Mouse (Mus musculus) layer of hippocampus, adult 8-10 months (tissue): ENCODE results near the gene Maff. TPM values are rescaled to one million over a fixed set of nuclear protein-coding genes. Genes with fewer than 3 reads are reported as not detected.

Experiments
- DNase-seq, 2 experiments: peaks; one replicate each; pipeline ENCODE4 v3.0.0; 2022; ENCODE audit warnings: low spot score in 2 of 2
- total RNA-seq, 4 experiments: library from RNA; stranded (reverse); gene quantifications; 2 replicates each; pipeline ENCODE4 v1.2.4; 2022

Maff gene
- total RNA-seq, 4 experiments from 2014 or later, result 1.2 to 3.7 (median 2.3) TPM

- no peak for DNase-seq
These were observed 16.4 kb upstream of the Maff start for GRCm38 (mm10) chr15:79329979-79330363.

DNA sequence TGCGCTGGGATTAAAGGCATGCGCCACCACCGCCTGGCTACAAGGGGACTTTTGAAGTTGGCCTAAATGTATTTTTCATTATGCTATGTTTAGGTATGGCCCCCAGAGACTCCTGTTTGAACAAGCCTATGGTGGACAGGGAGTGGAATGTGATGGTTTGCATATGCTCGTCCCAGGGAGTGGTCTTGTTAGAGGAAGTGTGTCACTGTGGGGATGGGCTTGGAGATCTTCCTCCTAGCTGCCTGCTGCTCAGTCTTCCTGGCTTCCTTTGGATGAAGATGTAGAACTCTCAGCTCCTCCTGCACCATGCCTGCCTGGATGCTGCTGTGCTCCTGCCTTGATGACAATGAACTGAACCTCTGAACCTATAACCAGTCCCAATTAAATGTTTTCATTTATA, 15.9 kb upstream of the Maff start:
- no peak for DNase-seq

DNA sequence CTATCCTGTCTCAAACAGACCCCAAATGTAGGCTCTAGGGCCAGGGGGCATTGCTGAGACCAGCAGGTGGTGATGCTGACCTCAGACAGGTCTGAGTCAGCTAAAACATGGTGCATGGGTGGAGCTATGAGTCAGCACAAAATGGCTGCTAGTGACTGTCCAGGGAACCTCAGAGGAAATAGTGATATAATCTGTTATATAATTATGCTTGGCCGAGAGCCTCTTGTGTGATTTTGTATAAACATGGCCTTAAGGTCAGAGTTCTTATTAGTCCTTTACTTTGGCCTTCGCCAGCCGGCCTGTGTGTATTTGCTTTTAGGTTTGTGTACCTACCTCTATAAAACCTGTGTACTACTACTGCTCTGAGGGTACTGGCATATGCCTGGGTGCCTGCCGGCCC, 13.0 kb upstream of the Maff start:
- DNase-seq, result no peak

GRCm38 (mm10) chr15:79335061-79335655, 11.3 kb upstream of the Maff start:
- DNase-seq, result no peak

DNA sequence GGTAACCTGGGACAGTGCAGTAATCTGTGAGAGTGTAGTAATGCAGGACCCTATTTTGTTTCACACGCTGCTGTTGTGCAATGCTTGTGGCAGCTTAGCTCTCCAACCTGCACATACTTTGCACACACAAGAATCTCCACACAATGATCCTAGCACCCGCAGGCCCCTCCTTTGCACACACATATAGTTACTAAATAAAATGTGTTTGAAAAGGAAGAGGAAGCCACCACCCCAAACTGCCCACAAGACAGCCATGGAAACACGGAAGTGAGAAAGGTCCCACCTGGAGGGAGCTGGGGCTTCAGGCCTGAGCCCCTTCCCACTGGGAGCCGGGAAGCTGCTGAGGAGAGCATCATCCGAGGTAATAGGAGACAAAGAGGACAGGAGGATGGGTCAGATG, 7.4 kb upstream of the Maff start:
- DNase-seq, result no peak

DNA sequence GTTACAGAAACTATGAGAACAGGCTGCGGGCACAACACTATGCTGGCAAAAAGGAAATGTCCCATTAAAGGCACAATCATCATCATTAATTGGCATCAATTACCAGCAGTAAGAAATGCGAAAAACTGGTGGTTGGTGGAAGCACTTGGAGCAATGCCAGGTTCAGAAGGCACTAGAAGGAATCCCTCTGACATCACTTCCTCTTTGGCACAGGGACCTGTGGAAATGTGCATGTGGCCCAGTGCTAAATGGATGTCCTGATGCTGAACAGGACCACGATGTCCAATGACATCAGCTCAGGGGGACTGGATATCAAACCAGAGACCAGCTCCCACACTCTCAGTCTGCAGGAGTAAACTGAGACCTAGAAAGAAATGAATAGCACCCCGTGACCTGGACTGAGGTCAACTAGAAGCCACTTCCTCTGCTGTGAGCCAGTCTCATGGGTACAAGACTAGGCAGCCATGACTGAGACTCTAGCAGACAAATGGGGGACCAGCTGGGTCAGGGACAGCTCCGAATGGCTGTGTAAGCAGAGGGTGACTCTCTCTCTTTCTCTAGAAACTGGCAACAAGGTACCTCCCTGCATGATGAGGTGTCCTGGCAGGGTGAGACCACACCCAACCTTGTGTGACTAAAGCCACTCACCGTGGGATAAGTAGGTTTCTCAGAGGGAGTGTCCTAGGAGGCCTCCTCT, 3.6 kb upstream of the Maff start:
- DNase-seq, result no peak

DNA sequence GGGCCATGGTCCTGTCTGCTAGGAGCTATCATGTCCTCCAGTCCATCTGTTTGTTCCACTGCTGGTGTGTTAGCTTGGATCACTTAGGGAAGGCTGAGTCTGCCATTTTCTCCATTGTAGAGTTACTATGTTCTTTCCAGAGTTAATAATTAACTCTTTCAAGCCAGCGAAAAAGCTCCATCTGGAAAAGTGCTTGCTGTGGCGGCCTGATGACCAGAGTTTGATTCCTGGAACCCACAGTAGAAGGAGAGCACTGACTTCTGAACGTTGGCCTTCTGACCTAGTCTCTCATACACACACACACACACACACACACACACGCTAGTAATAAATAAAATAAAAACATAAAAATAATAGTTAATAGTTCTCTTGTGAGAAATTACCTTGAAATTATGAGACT, 1.8 kb upstream of the Maff start:
- no peak for DNase-seq

GRCm38 (mm10) chr15:79347165-79347844, 884 bp downstream of the Maff start:
- DNase-seq, result peak; percentile 77

GRCm38 (mm10) chr15:79347845-79348506, 1.6 kb downstream of the Maff start:
- no peak for DNase-seq

GRCm38 (mm10) chr15:79348651-79349050, 2.2 kb downstream of the Maff start:
- DNase-seq, result no peak

DNA sequence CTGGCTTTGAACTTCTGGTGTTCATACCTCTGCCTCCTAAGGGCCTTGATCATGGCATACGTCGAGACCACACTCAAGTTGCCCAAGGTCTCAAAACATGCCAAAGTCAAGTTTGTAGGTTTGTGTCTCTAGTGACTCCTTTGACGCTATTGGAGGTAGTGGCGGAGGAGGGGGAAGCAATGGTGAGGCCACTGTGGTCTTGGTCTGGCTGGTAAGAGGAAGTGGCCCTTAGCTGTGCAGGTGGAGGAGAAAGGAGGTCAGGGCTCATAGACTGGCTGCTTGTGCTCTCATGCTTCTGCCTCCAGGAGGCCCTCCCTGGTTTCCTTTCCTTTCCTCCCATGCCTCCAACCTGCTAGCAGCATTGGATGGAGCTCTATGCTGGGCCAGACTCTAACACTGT, 4.4 kb downstream of the Maff start:
- no peak for DNase-seq

DNA sequence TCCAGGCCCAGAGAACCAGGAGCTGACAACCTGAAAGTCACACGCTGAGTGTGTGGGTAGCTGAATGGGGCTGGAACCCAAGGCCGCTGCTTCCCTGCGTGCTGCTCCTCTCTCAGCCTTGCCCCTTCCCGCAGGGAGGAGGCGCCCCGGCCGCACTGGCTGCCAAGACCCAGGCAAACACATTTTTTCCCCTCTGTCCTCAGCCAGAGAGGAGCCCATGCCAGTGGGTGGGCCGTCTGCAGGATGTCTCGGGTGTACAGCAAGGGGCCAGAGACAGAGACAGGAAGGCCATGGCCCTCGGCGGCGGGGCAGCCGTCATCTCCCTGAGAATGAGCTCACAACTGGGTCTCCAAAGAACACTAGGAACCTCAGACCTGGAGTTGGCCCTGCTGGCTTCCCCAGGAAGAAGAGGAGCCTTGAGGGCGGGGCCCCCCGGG, 4.9 kb downstream of the Maff start:
- no peak for DNase-seq

DNA sequence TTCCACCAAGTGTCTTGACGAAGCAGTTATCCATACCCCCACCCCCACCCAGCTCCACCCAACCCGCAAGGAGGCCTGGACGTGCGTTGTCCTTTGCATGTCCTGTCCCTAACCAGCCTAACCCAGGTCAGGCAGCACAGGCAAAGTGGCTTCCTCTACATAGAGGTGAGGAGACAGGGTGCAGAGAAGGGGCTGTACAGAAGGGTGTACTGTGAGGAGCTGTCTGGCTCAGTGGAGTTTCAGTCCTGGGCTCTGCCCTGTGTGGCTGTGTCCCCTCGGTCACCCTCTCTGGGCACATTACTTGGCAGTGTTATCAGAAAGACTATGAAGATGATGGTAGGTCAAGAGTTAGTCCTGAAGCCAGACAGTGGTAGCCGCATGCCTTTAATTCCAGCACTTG, 6.1 kb downstream of the Maff start:
- DNase-seq, result no peak

GRCm38 (mm10) chr15:79353690-79354305, 7.4 kb downstream of the Maff start:
- DNase-seq, result no peak

DNA sequence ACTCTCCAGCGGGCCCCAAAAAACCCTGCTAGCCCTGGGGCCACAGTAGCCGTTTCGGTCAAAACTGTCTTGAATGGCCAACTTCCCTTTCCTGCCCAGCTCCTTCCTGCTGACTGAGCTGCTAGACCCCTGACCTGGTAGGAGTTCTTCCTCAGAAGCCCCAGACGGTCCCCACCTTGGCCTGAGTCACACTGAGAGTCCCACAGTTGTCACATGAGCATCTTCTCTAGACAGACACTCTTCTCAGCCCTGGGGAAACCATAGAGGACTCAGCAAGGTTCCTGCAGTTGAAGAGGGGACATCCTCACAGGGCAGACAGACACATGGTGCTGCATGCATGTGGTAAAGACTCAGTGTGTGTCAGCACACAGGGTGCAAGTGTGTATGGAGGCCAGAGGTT, 8.2 kb downstream of the Maff start:
- no peak for DNase-seq

- no peak for DNase-seq
These were observed 10.1 kb downstream of the Maff start for GRCm38 (mm10) chr15:79356481-79356880.

- peak in 1 of 2 experiments; percentile 24 for DNase-seq
These were observed 10.9 kb downstream of the Maff start for GRCm38 (mm10) chr15:79357036-79357911.

- DNase-seq, result no peak
These were observed 11.7 kb downstream of the Maff start for GRCm38 (mm10) chr15:79357974-79358690.

- no peak for DNase-seq
These were observed 13.5 kb downstream of the Maff start for GRCm38 (mm10) chr15:79359954-79360353.

GRCm38 (mm10) chr15:79360371-79360770, 13.9 kb downstream of the Maff start:
- DNase-seq, result no peak
